Mouse (Mus musculus) adrenal gland, adult 8-10 months (tissue): ENCODE measurements around the gene Sdr9c7. TPM values are rescaled to one million over a fixed set of nuclear protein-coding genes. Genes with fewer than 3 reads are reported as not detected.
"Not testable (repeated sequence)": the region's sequence is repeated elsewhere in the genome, so short reads cannot be mapped to it uniquely, and the experiment has no call there.

Experiments used
- DNase-seq: peaks from one replicate; pipeline ENCODE4 v3.0.0; 2022
- total RNA-seq, 4 experiments: library from RNA; stranded (reverse); gene quantifications; 2 replicates each; pipeline ENCODE4 v1.2.4; 2022

Gene Sdr9c7
- total RNA-seq, 4 experiments from 2014 or later, result 0.64 to 1.6 (median 0.72) TPM

DNA sequence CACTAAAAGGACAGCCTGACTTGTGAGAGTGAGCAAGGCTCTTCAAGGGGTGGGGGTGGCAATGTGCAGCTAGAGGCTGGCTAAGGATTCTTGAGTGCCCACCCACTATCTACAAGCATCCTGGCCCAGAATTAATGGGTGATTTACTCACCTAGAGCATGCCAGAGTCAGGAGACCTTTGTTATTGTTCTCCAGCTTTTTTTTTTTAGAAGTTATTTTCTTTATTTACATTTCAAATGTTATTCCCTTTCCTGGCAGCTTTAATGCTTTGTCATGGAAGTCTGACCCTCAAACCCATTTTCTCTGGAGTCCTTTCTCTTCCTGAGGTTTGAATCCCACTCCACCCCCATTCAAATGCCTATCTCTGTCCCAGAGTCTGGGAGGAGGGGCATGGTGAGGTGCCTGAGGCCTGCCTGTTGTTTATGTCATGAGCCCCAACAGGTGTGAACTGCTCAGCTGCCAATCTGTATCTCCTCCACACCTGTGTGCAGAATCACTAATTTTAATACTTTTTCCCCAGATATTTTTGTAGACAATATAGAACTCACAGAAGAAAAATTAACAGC, 9.2 kb downstream of the Sdr9c7 start:
- DNase-seq, result no peak

DNA sequence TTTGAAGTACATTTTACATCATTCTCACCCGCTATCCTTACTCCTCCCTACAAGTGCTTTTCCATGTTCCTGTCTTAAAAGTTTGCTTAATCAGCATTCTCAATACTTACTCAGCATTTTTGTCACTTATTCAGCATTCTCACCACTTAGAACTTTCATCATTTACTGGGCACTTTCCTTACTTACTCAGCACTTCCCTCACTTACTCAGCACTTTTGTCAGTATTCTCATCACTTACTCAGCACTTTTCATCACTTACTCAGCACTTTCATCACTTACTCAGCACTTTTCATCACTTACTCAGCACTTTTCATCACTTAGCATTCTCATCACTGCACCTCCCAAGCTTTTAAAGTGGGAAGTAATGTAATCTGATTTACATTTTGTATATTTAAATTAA, 17.3 kb downstream of the Sdr9c7 start:
- no peak for DNase-seq

DNA sequence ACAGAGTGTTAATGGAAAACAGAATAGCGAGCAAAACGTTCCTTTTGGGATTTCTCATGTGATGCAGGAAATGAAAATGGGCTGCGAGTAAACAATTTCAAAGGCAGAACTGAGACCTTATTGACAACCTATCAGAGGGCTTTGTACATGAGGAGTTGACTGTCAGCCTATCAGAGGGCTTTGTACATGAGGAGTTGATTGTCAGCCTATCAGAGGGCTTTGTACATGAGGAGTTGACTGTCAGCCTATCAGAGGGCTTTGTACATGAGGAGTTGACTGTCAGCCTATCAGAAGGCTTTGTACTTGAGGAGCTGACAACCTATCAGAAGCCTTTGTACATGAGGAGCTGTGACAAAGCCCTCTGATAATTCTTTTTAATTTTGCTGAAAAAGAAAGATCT, 18.9 kb downstream of the Sdr9c7 start:
- DNase-seq, result not testable (repeated sequence)

DNA sequence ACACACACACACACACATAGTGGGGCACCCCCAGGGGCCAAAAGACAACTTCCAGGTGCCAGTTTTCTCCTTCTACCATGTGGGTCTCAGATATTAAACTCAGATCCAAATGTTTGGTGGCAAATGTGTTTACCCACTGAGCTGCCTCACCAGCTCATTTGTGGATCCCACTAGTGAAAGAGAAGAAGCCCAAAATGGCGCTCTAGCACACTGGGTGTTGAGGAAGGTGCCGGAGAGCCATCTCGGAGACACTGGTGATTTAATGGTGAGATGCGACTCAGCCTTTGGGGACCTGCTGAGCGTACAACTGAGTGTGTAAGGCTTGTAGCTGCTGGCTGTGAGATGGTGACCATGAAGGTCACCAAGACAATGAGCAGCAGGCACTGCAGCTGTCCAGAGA, 19.3 kb downstream of the Sdr9c7 start:
- no peak for DNase-seq

DNA sequence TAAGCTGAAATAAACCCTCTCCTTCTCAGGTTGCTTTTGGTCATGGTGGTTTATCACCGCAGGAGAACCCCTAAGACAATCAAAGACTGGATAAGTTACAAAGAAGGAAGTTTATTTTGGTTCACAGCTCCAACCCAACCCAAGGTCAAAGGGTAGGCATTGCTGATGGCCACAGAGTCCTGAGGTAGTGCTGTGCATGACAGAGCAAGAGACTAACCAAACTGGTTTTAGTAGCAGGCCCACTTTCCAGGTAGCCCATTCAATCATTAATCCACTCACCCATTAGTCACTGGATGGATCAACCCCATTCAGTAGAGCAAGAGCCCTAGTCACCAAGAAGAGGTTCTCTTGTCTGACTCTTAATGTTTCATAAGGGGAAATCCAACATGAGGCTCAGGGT, 23.9 kb downstream of the Sdr9c7 start:
- no peak for DNase-seq

DNA sequence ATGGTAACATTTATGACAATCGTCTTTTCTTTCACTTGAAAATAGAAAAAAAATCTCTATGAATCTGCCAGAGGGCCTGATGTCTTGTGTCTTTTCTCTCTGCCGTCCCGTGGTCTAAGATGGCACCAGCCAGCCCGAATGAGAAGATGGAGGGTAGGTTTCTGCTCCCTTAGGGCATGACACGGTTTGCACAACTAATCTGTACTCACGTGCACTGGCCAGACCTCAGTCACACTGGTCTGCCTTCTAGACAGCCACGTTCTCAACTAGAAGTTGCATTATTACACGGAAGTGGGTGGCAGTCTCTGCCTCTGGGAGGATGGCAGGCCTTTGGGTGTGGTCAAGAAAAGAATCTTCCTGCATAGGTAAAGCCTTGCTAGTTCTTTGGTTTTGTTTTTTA, 24.7 kb downstream of the Sdr9c7 start:
- DNase-seq, result no peak

DNA sequence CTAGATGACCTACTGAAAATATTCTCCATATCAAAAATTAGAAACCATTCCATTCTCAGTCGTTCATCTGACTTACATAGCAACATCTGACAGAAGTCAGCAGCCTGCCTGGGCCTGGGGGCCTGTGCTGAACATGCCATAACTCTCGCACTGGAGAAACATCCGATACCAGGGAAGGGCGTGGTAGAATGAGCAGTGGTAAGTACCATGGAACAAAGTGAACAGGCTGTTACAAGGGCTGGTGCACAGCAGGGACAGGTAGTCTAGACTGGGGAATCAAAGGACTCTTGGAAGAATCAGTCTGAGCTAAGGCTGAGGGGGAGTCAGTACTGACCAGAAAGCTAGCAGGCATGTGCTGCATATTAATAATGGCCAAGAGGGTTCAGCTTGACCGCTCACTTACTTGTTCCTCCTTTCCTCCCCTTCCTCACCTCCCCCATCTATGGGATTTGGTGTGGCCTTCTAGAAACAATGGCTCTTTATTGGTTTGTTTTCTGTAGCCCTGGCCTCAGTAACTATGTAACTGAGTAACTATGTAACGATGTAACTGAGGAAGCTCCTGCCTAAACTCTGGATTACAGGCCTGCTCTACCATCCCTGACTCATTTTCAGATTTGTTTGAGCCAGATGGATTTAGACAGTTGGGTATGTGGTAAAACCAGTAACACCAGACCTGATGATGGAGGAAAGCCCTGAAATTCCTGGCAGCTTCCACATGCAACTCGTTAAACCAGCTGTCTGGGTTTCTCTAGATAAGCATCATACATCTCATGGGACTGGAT, 26.5 kb downstream of the Sdr9c7 start:
- no peak for DNase-seq

DNA sequence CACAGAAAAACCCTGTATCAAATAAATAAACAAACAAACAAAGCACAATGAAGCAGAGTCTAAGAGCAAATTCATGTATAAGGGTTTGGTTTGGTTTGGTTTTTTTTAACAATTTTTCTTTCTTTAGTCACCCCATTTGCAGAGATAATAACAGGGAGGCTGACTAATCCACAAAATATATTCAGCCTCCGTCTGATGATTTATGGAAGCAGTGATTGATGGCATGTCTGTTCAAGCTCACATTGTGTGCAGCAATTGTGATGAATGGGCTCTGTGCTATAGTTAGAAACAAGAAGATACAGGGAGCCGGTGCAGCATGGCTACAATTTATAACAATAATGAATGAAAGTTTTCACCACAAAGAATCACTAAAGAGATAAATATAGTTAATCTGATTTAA, 29.4 kb downstream of the Sdr9c7 start:
- DNase-seq, result no peak

DNA sequence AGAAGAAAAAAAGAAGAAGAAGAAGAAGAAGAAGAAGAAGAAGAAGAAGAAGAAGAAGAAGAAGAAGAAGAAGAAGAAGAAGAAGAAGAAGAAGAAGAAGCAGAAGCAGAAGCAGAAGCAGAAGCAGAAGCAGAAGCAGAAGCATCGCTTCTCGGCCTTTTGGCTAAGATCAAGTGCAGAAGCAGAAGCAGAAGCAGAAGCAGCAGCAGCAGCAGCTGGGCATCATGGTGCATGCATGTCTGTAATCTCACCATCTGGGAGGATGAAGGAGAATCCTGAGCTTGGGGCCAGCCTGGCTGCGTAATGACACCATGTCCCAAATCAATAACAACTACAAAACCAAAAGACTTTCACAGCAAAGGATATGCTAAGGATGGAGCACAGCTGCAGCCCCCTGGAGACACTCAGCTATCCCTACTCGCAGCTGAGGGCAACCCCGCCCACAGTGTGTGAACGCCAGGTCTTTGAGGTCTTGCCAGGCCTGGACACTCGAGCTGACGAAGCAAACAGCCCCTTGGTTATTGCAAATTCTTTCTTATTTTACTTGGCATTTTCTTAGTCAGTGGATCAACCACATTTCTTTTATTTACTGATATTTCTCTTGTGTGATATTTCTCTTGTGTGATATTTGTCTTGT, 34.1 kb downstream of the Sdr9c7 start:
- no peak for DNase-seq

DNA sequence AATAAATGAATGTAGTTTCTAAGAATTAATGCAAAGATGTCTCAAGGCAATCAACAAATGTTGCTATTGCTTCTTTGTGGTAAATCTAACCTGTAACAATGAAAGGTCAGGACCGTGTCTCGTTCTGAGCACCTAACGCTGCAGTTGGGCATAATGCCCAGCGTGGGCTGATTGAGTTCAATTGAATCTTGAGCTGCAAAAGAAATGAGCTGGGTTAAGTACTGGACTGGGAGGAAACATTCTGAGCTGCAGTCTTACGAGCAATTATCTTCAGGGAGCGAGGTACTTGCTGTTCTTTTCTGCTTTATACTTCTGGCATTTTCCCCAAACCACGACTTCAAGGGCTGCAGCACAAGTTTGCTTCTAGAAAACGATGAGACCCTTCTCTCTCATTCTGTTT, 38.0 kb downstream of the Sdr9c7 start:
- no peak for DNase-seq

DNA sequence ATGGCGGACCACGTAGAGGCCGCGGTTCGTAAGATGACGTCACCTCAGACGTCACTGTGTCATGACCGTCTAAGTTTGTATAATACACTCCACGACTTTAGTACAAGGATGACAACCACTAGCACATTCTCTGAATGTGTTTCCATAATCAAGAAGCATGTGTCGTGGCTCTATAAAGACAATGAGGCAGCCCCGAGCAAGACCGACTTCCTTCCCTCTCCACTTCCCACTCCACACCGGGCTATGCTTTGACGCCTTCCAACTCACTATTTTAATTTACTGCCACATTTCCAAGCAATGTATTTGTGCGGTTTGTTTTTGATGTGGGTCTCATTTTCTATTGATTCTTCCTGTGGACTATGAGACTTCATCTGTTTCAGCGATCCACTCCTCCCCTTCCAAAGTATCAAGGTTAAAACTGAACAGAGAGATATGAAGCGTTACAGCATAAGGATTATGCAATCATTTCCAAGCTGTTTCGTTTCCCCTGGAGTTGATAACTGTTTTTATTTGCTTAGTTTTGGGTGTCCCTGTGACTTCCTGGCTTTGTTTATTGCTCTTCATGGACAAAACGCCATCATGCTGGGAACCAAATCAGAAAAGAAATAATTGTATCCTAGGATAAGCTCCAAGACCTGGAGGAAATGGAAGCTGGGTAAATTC, 38.6 kb downstream of the Sdr9c7 start:
- no peak for DNase-seq

DNA sequence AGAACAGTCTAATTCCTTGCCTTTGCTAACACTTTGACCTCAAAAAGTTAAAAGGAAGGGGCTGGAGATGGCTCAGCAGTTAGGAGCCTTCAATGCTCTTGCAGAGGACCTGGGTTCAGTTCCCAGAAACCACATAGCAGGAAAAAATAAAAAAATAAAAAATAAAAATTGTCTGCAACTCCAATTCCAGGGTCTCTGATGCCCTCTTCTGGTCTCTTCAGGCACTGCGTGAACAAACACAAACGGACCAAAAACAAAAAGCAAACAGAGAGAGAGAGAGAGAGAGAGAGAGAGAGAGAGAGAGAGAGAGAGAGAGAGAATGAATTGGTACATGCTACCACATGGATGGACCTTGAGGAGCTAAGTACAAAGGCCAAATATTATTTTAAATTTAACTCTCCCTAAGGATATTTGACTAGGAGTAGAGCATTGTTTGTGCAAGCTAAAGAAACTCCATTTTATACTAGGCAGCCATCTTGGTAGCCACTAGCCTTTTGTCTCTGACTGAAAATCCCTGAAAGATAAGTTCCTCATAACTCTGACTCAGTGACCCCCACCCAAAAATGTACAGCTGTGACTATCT, 39.2 kb downstream of the Sdr9c7 start:
- DNase-seq, result peak; percentile 31

DNA sequence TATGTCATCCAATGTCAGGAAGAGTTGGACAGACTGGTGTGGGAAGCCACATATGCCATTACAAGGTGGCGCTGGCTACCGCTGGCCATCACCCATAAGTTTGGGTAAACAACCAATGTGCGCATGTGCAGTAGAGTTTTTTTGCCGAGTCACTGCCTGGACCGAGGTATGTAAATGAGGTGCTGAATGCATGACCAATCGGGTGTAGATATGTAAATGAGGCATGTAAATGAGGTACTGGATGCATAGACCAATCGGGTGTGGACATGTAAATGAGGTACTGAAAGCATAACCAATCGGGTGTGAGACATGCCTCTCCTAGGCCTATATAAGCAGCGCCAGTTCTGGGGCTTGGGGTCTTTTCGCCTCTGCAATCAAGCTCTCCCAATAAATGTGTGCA, 41.3 kb downstream of the Sdr9c7 start:
- DNase-seq, result not testable (repeated sequence)

DNA sequence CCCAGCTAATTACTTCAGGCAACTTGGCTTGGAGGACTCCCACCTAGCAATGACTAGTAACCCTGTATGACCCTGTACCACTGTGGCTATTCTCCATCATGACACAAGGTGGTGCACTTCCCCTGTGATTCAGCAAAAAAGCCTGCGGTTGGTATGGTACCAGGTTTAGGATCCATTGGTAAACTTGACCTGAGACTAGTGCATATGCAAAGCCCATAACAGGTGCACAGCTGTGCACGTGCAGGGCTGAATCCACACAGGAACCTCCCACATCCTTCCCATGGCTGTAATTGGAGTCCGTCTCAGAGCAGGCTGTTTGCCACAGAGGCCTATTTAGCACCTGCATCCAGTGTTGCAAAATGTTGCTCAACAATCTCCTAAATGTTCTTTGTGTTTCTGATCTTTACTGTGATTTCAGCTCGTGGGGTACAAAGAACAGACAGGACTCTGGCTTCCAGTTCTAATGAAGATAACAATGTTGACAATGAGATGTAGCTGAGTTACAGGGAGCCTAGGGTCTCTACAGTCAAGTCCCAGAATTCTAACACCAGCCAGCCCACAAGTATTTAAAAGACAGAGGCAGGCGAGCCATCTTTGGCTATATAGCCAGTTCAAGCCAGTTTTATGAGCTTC, 47.2 kb downstream of the Sdr9c7 start:
- DNase-seq, result peak; percentile 18

DNA sequence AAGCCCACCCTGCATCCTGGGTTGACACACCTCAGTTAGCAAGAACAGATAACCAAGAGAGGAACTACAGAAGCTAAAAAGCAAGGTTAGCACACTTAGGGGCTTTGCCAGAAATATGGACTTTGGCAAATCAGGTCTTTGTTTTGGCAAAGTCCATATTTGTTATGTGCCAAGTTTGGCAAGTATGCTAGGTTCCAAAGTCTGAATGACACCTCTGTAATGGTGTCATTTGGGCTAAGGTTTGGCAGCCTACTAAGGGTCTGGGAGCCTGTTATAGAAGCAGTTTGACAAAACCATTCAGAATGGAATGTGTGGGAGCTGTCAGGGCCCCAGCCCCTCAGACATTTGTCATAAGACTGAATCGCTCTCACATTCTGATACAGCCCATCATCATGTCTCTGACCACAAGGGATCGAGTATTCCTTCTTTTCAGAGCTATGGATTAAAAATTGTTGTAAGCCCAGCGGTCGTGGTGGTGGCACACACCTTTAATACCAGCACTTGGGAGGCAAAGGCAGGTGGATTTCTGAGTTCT, 51.3 kb downstream of the Sdr9c7 start:
- no peak for DNase-seq

DNA sequence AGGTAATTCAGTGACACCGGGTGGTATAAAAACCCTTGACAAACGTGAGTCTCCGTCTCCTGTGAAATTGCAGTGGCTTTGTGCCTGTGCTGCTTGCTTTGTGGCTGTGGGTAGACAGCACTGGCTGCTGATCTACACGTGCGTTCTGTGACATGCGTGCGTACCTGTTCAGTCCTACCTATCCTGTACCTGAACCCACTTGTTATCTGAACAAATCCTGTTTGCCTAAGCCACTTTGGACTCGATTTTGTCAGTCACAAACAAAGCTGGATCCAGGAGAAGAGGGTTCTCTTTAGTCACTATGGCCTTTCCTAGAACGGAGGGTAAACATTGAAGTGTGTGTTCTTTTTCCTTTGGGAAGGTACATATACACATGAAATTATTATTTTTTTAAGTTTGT, 53.1 kb downstream of the Sdr9c7 start:
- no peak for DNase-seq

DNA sequence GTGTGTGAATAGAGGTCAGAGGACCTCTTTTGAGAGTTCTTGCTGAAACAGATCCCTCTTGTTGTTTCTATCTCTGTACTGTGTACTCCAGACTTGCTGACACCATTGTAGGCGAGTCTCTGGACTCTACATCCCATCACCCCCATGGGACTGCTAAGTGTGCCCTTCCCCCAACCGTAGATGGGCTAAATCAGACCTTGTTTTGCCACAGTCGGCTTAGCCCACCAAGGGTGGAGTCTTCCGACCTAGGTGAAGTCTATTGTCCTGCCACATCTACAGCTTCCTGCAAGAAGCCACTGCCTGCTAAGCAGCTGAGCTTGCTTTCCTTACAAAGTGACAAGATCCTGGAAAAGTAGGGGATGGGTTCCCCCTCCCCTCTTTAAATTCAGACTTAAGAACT, 53.5 kb downstream of the Sdr9c7 start:
- DNase-seq, result no peak

DNA sequence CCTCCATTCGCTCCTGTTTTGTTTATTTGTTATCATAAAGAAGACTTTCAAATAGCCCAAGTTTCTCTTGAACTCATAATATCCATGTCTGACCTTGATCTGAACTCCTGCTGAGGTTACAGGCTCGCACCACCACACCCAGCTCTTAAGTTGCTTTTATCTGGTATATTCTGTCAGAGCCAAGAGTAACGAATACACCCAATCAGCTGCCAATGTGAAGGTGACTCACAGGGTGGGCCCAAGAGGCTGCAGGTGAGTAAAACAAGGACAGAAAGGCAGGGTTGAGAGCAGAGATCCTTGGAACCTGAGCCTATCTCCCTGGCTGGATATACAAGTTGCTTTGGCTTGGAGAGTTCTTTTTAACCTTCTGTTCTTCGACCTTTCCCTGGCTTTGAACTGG, 56.7 kb downstream of the Sdr9c7 start:
- DNase-seq, result no peak

DNA sequence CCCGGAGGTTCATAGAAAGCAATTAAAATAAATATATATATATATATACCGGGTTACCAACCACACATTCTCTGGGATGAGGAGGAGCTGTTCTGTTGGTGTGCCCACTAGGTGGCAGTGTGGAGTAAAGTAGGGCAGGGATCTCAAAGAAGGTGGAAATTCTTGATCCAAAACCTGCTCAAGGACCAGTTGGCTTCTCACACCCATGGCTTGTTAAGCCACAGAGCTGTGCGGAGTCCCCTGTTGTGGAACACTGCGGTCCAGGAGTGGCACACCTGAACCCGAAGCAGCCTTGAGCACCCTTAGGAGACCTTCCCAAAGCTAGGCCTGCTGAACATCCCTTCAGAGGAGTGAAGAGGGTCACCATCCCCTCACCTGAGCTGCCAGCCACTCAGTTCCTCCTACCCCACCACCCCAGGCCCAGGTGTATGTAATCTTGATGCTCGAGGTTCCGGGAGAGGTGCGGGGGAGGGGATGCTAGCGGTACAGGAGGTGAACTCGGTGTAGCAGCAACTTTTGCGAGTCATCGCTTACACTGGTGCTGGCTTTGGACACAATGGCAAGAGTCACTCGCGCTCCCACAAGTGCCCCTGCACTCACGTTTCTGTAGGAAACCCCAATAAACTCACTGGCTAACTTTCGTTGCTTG, 58.0 kb downstream of the Sdr9c7 start:
- peak; percentile 27 for DNase-seq

DNA sequence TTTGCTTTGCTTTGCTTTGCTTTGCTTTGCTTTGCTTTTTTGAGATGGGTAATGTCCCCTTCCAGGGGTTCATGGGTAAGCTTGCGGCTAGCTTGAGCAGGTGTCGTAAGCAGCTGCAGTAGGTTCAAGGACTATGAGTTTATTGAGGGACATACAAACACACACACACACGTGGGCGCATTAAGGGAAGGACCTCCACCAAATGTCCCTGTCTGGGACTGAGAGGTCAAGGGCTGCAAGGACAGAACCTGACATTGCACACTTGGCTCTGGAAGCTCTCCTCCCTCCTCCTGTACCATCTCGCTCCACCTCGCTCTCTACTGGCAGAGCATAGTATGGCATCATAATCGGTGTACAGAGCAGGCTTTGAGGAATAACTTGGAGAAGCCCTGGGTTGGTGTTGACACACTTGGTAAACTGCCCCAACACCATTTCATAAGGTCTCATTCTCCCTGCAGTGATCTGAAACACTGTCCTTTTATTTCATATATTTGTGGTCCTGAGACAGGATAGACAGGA, 60.9 kb downstream of the Sdr9c7 start:
- DNase-seq, result no peak
